Mouse (Mus musculus) kidney, adult 2 months (tissue): ENCODE results near the gene Ssb.

ENCODE experiments used
- CTCF ChIP-seq: fragments of 200-500 bp; conservative IDR thresholded peaks from 2 replicates; pipeline ENCODE4 v1.5.1; 2011; ENCODE audit warnings: low read depth, mild to moderate bottlenecking, control low read depth, low read length, moderate library complexity, mixed read lengths; ENCODE audit not compliant: insufficient read depth, insufficient read length
- POLR2A ChIP-seq: fragments of 200-500 bp; IDR thresholded peaks from one replicate; pipeline ENCODE4 v1.6.1; 2011; ENCODE audit warnings: low read depth, low read length, control low read depth

- TF ChIP-seq CTCF, result no peak
- no peak for TF ChIP-seq POLR2A
These were observed 23.7 kb downstream of the Ssb start for GRCm38 (mm10) chr2:69885050-69885449.
